Mouse (Mus musculus) neural tube, embryonic 14.5 days (tissue): ENCODE measurements around the gene Mpzl3. TPM values are rescaled to one million over a fixed set of nuclear protein-coding genes. Genes with fewer than 3 reads are reported as not detected.

ENCODE experiments used
- ATAC-seq: fragments of 200-750 bp; cut with Nextera tagmentation; 2 replicates; pipeline ENCODE4 v1.8.0; 2017; ENCODE audit warnings: low read depth, mild to moderate bottlenecking, moderate TSS enrichment, moderate library complexity
- H3K27ac ChIP-seq: fragments of 300-500 bp; sonication (generic); 2 replicates; pipeline ENCODE4 v1.5.1; 2014; ENCODE audit warnings: low read depth, mild to moderate bottlenecking, control low read depth, low read length, moderate library complexity, mixed read lengths
- H3K27me3 ChIP-seq: fragments of 300-500 bp; sonication (generic); 2 replicates; pipeline ENCODE4 v1.6.1; 2014; ENCODE audit warnings: low read length; ENCODE audit not compliant: control insufficient read depth, insufficient read depth
- H3K36me3 ChIP-seq: fragments of 300-500 bp; sonication (generic); 2 replicates; pipeline ENCODE4 v1.6.1; 2014; ENCODE audit warnings: low read length, mixed read lengths; ENCODE audit not compliant: control insufficient read depth, insufficient read depth
- H3K4me1 ChIP-seq: fragments of 300-500 bp; sonication (generic); 2 replicates; pipeline ENCODE4 v1.6.1; 2014; ENCODE audit warnings: low read length; ENCODE audit not compliant: control insufficient read depth, insufficient read depth
- H3K4me2 ChIP-seq: fragments of 300-500 bp; sonication (generic); 2 replicates; pipeline ENCODE4 v1.6.1; 2014; ENCODE audit warnings: mild to moderate bottlenecking, low read depth, low read length, control low read depth
- H3K4me3 ChIP-seq: fragments of 300-500 bp; sonication (generic); 2 replicates; pipeline ENCODE4 v1.5.1; 2014; ENCODE audit warnings: low read depth, low read length, control low read depth, mixed read lengths
- H3K9ac ChIP-seq: fragments of 300-500 bp; sonication (generic); replicated peaks from 2 replicates; pipeline ENCODE4 v1.6.1; 2014; ENCODE audit warnings: low read depth, mild to moderate bottlenecking, control low read depth, low read length, mixed read lengths
- H3K9me3 ChIP-seq: fragments of 300-500 bp; sonication (generic); 2 replicates; pipeline ENCODE4 v1.6.1; 2016; ENCODE audit warnings: low read length; ENCODE audit not compliant: control insufficient read depth
- WGBS: fragments of 180-500 bp; shearing (Covaris S2); extraction: QIAGEN DNeasy Blood & Tissue Kit; methylation state at CpG from one replicate; pipeline ENCODE4 v1.1.7; 2014; 5-methylcytosine and 5-hydroxymethylcytosine counted together
- polyA plus RNA-seq: library from polyadenylated mRNA; unstranded; fragments of >200 nt; fragmentation: Nextera tagmentation; extraction: Ambion mirVana; gene quantifications from 2 replicates; pipeline ENCODE4 v1.2.1, GENCODE M21; 2014

The Mpzl3 gene
- polyA plus RNA-seq, 1 experiment from 2014 or later, result 1.0 TPM

DNA sequence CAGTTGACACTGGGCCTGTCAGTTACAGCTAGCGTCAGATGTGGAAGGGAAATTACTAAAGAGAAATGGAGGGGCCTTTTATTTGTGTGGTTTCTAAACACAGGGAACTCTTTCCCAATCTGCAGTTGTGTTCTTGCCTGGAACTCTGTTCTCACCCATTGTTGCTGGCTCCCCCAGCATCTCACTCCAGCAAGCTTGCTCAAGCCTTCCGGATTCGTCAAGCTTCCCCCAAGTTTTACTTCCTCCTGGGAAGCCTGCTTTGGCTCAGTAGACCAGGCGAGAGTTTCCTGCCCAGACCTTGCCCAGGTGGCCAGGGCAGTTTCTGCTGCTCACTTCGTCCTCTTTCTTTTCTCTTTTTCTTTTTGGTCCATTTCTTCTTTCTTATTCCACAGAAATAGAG, 29.6 kb downstream of the Mpzl3 start:
- 77% methylated on average over 5 of the region's 5 CpGs for WGBS
- H3K4me1 ChIP-seq, result no peaks in the 10 kb centered on the region
- ATAC-seq, result no peak
- no peak overlapping the region for H3K9ac ChIP-seq
- H3K27me3 ChIP-seq, result no peaks in the 10 kb centered on the region
- no peaks in the 10 kb centered on the region for H3K36me3 ChIP-seq
- no peak overlapping the region for H3K4me3 ChIP-seq
- H3K9me3 ChIP-seq, result no peaks in the 10 kb centered on the region
- H3K4me2 ChIP-seq, result no peak overlapping the region
- H3K27ac ChIP-seq, result no peak overlapping the region

DNA sequence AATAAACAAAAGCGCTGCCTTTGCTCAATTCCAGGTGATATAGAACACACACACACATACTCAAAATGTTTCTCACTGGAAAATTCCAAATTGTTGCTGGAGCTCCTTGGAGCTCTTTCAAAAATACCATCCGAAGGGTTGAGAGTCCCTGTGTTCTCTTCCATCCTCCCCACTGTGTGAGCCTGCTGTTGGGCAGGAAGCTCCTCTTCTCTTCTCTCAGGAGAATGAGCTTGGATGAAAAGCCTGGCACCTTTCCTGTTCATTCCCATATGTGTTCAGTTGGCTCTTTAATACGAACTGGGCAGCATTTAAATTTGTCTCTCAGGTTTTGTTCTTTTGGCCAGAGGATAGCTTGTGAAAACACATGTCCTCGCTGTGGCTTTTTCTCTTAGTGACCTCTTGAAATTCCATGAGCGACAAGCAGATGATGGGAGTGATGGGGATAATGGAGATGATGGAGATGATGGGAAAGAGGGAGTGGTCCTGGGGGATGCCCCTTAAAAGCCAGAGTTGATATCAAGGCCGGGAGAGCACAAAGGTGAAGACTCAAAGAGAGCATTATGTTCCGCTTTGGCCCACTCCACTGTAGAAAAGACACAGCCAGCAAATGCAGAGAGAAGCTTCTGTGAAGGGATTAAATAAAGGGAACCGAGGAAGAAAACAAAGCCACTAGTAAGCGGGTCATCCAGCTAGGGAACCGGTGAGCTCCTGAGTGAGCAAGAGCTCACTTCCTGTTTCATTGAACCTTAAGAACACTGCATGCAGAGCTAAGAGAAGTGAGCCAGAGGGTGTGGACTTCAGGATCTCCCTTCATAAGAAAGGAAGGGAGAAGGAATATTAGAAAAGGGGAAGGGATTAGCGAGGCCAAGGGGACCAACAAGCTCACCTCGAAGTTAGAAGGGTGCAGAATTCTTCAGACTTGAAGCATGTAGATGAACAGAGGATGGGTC, 31.0 kb downstream of the Mpzl3 start:
- no peaks in the 10 kb centered on the region for H3K9me3 ChIP-seq
- no peak overlapping the region for H3K4me3 ChIP-seq
- ATAC-seq, result no peak
- no peak overlapping the region for H3K9ac ChIP-seq
- WGBS, result 84% methylated on average over 12 of the region's 12 CpGs
- H3K27me3 ChIP-seq, result no peaks in the 10 kb centered on the region
- no peaks in the 10 kb centered on the region for H3K4me1 ChIP-seq
- no peak overlapping the region for H3K4me2 ChIP-seq
- no peaks in the 10 kb centered on the region for H3K36me3 ChIP-seq
- H3K27ac ChIP-seq, result no peak overlapping the region

DNA sequence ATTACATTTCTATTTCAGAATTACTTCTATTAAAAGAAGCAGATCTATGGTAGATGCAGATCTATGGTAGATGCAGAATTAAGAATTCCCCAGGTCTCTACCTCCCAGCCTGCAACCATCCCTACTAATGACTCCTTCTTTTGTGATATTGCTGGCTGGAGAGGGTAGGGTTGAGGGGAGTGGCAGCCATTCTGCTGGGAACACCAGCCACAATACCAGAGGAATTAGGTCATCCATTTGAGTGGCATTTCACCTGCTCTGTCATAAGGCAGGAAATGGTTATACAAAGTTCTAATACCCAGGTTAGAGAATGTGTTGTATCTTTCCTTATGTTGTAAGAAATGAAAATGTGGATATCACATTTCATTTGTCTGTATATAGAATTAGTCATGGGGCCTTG, 33.1 kb downstream of the Mpzl3 start:
- Histone ChIP-seq H3K27me3 (no peaks in the 10 kb centered on the region), H3K4me1 (no peaks in the 10 kb centered on the region), H3K9me3 (no peaks in the 10 kb centered on the region), H3K4me3 (no peak overlapping the region), H3K4me2 (no peak overlapping the region), H3K36me3 (no peaks in the 10 kb centered on the region), H3K27ac (no peak overlapping the region), H3K9ac (no peak overlapping the region)
- no peak for ATAC-seq

DNA sequence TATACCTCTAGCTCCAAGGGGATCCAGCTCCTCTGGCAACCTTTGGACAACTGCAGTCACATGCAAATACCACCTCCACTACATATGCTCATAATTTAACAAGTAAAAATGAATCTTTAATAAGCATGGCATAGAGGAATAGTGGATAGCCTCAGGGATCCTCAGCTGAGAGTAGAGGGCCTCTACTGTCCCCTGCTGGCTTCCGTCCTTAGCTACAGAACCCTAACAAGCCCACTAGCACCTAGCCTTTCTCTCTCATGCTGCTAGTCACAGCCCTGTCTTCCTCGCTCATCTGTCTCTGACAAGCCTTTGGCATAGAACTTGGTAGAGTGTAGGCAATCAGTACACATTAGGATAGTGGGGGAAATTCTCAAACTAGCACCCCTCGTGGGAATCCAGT, 35.8 kb downstream of the Mpzl3 start:
- 72% methylated on average over 3 of the region's 3 CpGs for WGBS
- no peak for ATAC-seq
- H3K36me3 ChIP-seq, result no peaks in the 10 kb centered on the region
- no peaks in the 10 kb centered on the region for H3K27me3 ChIP-seq
- no peaks in the 10 kb centered on the region for H3K4me1 ChIP-seq
- no peaks in the 10 kb centered on the region for H3K9me3 ChIP-seq
- H3K4me3 ChIP-seq, result no peak overlapping the region
- H3K9ac ChIP-seq, result no peak overlapping the region
- H3K27ac ChIP-seq, result no peak overlapping the region
- no peak overlapping the region for H3K4me2 ChIP-seq

DNA sequence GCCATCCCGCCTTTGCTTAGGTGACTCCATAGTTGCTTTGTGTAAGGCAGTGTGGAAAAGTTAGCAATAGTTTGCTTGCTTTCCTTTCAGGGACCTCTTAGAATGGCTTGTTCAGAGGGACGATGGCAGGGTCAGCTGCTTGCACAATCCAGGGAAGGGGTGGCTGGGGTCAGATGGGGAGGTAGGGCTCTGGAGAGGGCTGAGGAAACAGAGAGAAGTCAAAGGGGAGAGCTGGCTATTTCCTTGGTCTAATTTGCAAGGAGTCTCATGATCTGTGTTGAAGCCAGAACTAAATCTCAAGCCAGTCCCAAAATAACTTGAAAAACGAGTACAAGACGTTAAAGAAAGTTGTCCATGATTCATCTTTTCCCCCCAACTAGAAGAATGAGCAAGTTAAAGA, 37.7 kb downstream of the Mpzl3 start:
- H3K27me3 ChIP-seq, result no peaks in the 10 kb centered on the region
- no peaks in the 10 kb centered on the region for H3K36me3 ChIP-seq
- no peak overlapping the region for H3K4me2 ChIP-seq
- 70% methylated on average over 4 of the region's 4 CpGs for WGBS
- H3K9ac ChIP-seq, result no peak overlapping the region
- no peak overlapping the region for H3K4me3 ChIP-seq
- ATAC-seq, result no peak
- H3K27ac ChIP-seq, result no peak overlapping the region
- H3K9me3 ChIP-seq, result no peaks in the 10 kb centered on the region
- no peaks in the 10 kb centered on the region for H3K4me1 ChIP-seq

DNA sequence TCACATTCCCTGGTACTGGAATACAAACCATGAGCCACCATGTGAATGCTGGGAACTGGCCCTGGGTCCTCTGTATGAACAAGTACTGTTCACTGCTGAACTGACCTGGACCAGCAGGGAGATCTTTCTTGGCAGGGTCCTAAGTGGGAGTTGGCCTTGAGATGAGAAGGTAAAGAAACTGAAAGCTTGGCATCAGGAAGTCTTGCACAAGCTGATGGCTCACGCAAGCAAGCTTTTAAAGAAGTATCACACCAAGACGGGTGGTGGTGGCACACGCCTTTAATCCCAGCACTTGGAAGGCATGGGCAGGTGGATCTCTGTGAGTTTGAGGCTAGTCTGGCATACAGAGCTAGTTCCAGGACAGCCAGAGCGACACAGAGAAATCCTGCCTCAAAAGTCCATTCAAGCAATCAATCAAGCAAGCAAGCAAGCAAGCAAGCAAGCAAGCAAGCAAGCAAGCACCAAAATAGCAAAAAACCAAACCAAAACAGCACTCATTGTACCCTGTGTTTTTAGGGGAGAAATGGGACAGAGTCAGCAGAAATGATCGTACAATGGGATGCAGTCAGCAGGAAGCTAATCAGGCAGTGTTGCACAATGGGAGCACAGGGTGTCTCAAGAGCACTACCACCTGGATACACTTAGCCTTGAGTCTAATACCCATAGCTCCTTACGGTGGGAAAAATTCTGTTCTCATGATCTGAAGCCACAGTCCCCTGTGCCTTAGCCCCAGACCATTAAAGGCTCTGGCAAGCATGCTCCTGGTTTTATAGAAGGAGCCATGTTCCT, 40.4 kb downstream of the Mpzl3 start:
- 79% methylated on average over 6 of the region's 6 CpGs for WGBS

DNA sequence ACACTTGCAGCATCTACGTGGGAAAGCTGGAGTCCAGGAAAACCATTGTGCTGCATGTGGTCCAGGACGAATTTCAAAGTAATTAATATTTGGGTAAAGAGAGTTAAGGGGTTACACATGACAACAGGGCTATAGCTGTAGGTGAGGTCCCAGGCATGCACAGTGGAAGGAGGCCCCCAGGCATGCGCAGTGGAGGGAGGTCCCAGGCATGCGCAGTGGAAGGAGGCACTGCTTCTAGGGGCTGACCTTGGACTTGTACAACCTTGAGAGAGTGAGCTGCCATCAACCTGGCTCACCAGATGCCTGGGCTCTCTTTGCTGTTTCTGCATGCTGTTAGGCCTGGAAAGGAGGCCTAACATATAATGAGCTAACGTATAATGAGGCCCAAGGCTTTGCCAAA, 42.9 kb downstream of the Mpzl3 start:
- Histone ChIP-seq H3K27ac (no peak overlapping the region), H3K9ac (no peak overlapping the region), H3K9me3 (no peaks in the 10 kb centered on the region), H3K4me1 (no peaks in the 10 kb centered on the region), H3K27me3 (no peaks in the 10 kb centered on the region), H3K36me3 (no peaks in the 10 kb centered on the region), H3K4me2 (no peak overlapping the region), H3K4me3 (no peak overlapping the region)
- no peak for ATAC-seq
- WGBS, result 90% methylated on average over 5 of the region's 5 CpGs

More for the DNA sequence above, 40.4 kb downstream of the Mpzl3 start:
- H3K4me2 ChIP-seq, result no peak overlapping the region
- H3K4me3 ChIP-seq, result no peak overlapping the region
- no peaks in the 10 kb centered on the region for H3K4me1 ChIP-seq
- H3K9ac ChIP-seq, result no peak overlapping the region
- no peak for ATAC-seq
- no peaks in the 10 kb centered on the region for H3K36me3 ChIP-seq
- H3K27ac ChIP-seq, result no peak overlapping the region
- H3K27me3 ChIP-seq, result no peaks in the 10 kb centered on the region
- no peaks in the 10 kb centered on the region for H3K9me3 ChIP-seq

DNA sequence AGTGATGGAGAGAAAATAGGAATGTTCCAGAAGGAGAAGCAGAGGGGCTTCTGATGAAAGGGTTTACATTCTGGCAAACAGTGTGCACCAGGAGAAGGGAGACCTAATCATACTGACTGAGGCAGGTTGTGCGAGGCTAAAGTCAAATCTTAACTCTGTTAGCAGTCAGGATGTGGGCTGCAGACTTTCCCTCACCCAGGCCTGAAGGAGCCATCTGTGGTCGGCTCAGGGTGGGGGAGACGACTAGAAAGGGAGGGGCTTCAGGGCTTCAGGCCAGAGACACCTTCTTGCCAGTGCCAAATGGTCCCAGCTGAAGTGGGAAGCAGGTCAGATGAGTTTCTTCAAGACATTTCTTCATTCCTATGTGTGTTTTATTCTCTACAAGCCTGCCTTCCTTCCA, 43.4 kb downstream of the Mpzl3 start:
- Histone ChIP-seq H3K4me1 (no peaks in the 10 kb centered on the region), H3K4me3 (no peak overlapping the region), H3K36me3 (no peaks in the 10 kb centered on the region), H3K27me3 (no peaks in the 10 kb centered on the region), H3K27ac (no peak overlapping the region), H3K9me3 (no peaks in the 10 kb centered on the region), H3K9ac (no peak overlapping the region), H3K4me2 (no peak overlapping the region)
- 65% methylated on average over 3 of the region's 3 CpGs for WGBS
- no peak for ATAC-seq

DNA sequence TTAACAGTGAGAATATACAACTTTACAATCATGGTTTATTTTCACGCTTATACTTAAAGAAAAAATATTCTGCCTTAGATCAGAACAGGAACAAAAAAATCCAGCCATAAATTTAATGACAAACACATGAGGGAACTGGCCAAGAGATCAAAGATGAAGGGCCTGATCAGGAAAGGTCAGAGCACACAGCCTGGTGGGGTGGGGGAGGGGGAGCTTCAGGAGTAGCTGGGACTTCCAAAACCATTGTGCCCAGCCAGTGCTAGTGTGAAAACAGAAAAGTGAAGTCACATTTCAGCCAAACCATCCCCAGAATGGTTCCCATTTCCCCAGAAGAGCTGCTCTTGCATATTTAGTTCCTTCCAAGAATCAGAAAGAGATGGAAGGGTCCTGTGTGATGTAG, 47.5 kb downstream of the Mpzl3 start:
- H3K4me2 ChIP-seq, result no peak overlapping the region
- ATAC-seq, result no peak
- no peak overlapping the region for H3K27ac ChIP-seq
- H3K9ac ChIP-seq, result no peak overlapping the region
- no peaks in the 10 kb centered on the region for H3K27me3 ChIP-seq
- no peaks in the 10 kb centered on the region for H3K36me3 ChIP-seq
- no peaks in the 10 kb centered on the region for H3K4me1 ChIP-seq
- no peak overlapping the region for H3K4me3 ChIP-seq
- H3K9me3 ChIP-seq, result no peaks in the 10 kb centered on the region
- WGBS, result 84% methylated on average over 1 of the region's 1 CpGs
